Mouse (Mus musculus): ENCODE measurements around the gene Prnp.

The Prnp gene

GRCm38 (mm10) chr2:131906846-131907245, 2.9 kb upstream of the Prnp start:
- no peak for DNase-seq (ENCODE audit: low spot score)

GRCm38 (mm10) chr2:131907311-131907710, 2.4 kb upstream of the Prnp start:
- no peak for DNase-seq (ENCODE audit: low spot score)

- no peak for DNase-seq (ENCODE audit: low spot score)
Observed at GRCm38 (mm10) chr2:131908351-131908861, 1.3 kb upstream of the Prnp start.

GRCm38 (mm10) chr2:131908906-131909305, 822 bp upstream of the Prnp start:
- DNase-seq (ENCODE audit: low spot score) = no peak

- no peak for DNase-seq (ENCODE audit: low spot score)
Observed at GRCm38 (mm10) chr2:131910847-131911246, 1.1 kb downstream of the Prnp start.

- no peak for DNase-seq (ENCODE audit: low spot score)
Observed at GRCm38 (mm10) chr2:131911341-131911740, 1.6 kb downstream of the Prnp start.

GRCm38 (mm10) chr2:131912526-131913258, 3.0 kb downstream of the Prnp start:
- no peak for DNase-seq (ENCODE audit: low spot score)

- no peak for DNase-seq (ENCODE audit: low spot score)
Observed at GRCm38 (mm10) chr2:131932275-131932902, 22.7 kb downstream of the Prnp start.

- no peak for DNase-seq (ENCODE audit: low spot score)
Observed at GRCm38 (mm10) chr2:131933013-131933412, 23.3 kb downstream of the Prnp start.

- DNase-seq (ENCODE audit: low spot score) = no peak
Observed at GRCm38 (mm10) chr2:131933598-131933997, 23.9 kb downstream of the Prnp start.

- no peak for DNase-seq (ENCODE audit: low spot score)
Observed at GRCm38 (mm10) chr2:131934243-131934642, 24.5 kb downstream of the Prnp start.

GRCm38 (mm10) chr2:131935390-131936105, 25.8 kb downstream of the Prnp start:
- DNase-seq (ENCODE audit: low spot score) = no peak

GRCm38 (mm10) chr2:131936410-131936809, 26.7 kb downstream of the Prnp start:
- DNase-seq (ENCODE audit: low spot score) = no peak

GRCm38 (mm10) chr2:131939404-131940111, 29.8 kb downstream of the Prnp start:
- DNase-seq (ENCODE audit: low spot score) = no peak

- no peak for DNase-seq (ENCODE audit: low spot score)
Observed at GRCm38 (mm10) chr2:131940506-131940905, 30.8 kb downstream of the Prnp start.

GRCm38 (mm10) chr2:131941501-131941900, 31.8 kb downstream of the Prnp start:
- no peak for DNase-seq (ENCODE audit: low spot score)

GRCm38 (mm10) chr2:131944370-131944769, 34.6 kb downstream of the Prnp start:
- DNase-seq (ENCODE audit: low spot score) = no peak

- DNase-seq (ENCODE audit: low spot score) = no peak
Observed at GRCm38 (mm10) chr2:131945225-131945624, 35.5 kb downstream of the Prnp start.

- no peak for DNase-seq (ENCODE audit: low spot score)
Observed at GRCm38 (mm10) chr2:131945765-131946164, 36.0 kb downstream of the Prnp start.

GRCm38 (mm10) chr2:131946351-131946750, 36.6 kb downstream of the Prnp start:
- DNase-seq (ENCODE audit: low spot score) = no peak

GRCm38 (mm10) chr2:131948156-131948555, 38.4 kb downstream of the Prnp start:
- DNase-seq (ENCODE audit: low spot score) = no peak

Data from ovary, postnatal 10 days (tissue).